9 mouse cellular contexts compared by ENCODE assay signal in the genomic region with DNA sequence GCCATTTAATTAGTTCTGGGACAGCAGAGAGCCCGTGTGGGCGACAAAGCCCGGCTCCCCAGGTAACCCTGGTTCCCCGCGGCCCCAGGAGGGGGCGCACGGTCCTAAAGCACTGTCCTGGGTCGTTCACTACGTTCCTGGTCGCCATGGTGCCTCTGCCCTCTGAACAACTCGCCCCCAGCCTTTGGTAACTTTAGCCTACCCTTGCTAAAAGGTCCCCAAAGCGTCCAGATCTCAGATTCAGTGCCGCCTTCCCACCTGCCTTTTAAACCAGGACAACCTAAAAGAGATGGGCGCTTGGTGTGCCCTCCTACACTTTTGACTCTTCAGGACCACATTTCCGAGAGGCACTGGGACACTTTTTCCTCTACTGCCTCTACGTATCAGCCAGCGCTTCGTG. TPM values are rescaled to one million over a fixed set of nuclear protein-coding genes. Genes with fewer than 3 reads are reported as not detected.
DNase-seq lines count a peak whose midpoint lies in the region; ATAC-seq and TF ChIP-seq lines count a peak whose summit lies in the region.
"Had no signal": no experiment of that assay in that cellular context is flagged by ENCODE, and none has a peak within 500 bp of the region (broad histone marks: within the 10 kb centered on the region; RNA-seq: fewer than 3 reads in every experiment).

No protein-coding gene starts in this region.

- H3K9me3 ChIP-seq in kidney, embryonic 15.5 days (replicated peaks) = no peaks in the 10 kb centered on the region
- H3K9me3 ChIP-seq in hindbrain, embryonic 10.5 days = no peaks in the 10 kb centered on the region

- peaks cover 94% of the 10 kb centered on the region for H3K27me3 ChIP-seq in kidney, embryonic 15.5 days
- H3K27me3 ChIP-seq in kidney, adult 2 months (replicated peaks; ENCODE audit: control insufficient read depth, insufficient read depth, low read length) = peaks cover 3% of the 10 kb centered on the region; the same call in 1 of the 2 replicates
- peaks cover 100% of the 10 kb centered on the region for H3K27me3 ChIP-seq in hindbrain, embryonic 10.5 days (ENCODE audit: insufficient read depth, poor library complexity, severe bottlenecking)

- peaks cover 16% of the 10 kb centered on the region for H3K4me1 ChIP-seq in kidney, embryonic 15.5 days
- no peaks in the 10 kb centered on the region for H3K4me1 ChIP-seq in kidney, adult 2 months (ENCODE audit: control insufficient read depth, insufficient read depth, low read length)
- H3K4me1 ChIP-seq in hindbrain, embryonic 10.5 days (replicated peaks) = peaks cover 22% of the 10 kb centered on the region

- no peaks in the 10 kb centered on the region for H3K36me3 ChIP-seq in kidney, embryonic 15.5 days
- H3K36me3 ChIP-seq in kidney, adult 2 months (ENCODE audit: control insufficient read depth, insufficient read depth, low read length) = no peaks in the 10 kb centered on the region
- no peaks in the 10 kb centered on the region for H3K36me3 ChIP-seq in hindbrain, embryonic 10.5 days

- TF ChIP-seq CTCF in kidney, adult 2 months (conservative IDR thresholded peaks at IDR 0.05; ENCODE audit: insufficient read depth, insufficient read length, low read depth, low read length) = no peak
- peak; percentile 57 for TF ChIP-seq CTCF in brain, embryonic 14.5 days (IDR thresholded peaks at IDR 0.05; ENCODE audit: borderline replicate concordance, extremely low read depth, insufficient read depth, insufficient read length)

- H3K9ac ChIP-seq in kidney, embryonic 15.5 days = no peak overlapping the region

- H3K4me2 ChIP-seq in kidney, embryonic 15.5 days = peak overlapping the region; percentile 43

- H3K4me3 ChIP-seq in kidney, embryonic 15.5 days (replicated peaks) = peak overlapping the region; percentile 16
- H3K4me3 ChIP-seq in kidney, adult 2 months (ENCODE audit: insufficient read depth, low read depth, low read length) = no peak overlapping the region
- H3K4me3 ChIP-seq in hindbrain, embryonic 10.5 days = peak overlapping the region; percentile 38

- WGBS in kidney, embryonic 15.5 days = under 1% methylated on average over 18 of the region's 18 CpGs
- WGBS in kidney, adult 2 months = 3% methylated on average over 18 of the region's 18 CpGs
- 1% methylated on average over 18 of the region's 18 CpGs for WGBS in hindbrain, embryonic 10.5 days

- no peak for ATAC-seq in kidney, embryonic 15.5 days (replicated peaks; ENCODE audit: low FRiP score)

- H3K27ac ChIP-seq in kidney, embryonic 15.5 days = no peak overlapping the region
- no peak overlapping the region for H3K27ac ChIP-seq in kidney, adult 2 months (ENCODE audit: insufficient read depth, low read depth, low read length)
- no peak overlapping the region; the same call in 1 of the 2 replicates for H3K27ac ChIP-seq in hindbrain, embryonic 10.5 days

- DNase-seq in kidney, adult 2 months = no peak
- peak; percentile 44 for DNase-seq in brain, embryonic 14.5 days (ENCODE audit: low read depth)
- no peak for DNase-seq in hindbrain, embryonic 10.5 days (ENCODE audit: low spot score)
- DNase-seq in neural tube, embryonic 10.5 days (ENCODE audit: extremely low spot score, low spot score) = peak; percentile 54
- DNase-seq in right cerebral cortex, postnatal 25 days = no peak
- DNase-seq in adrenal gland, adult 2 months = no peak
- no peak for DNase-seq in adrenal gland, postnatal 36 days

- no peak for TF ChIP-seq POLR2A in kidney, adult 2 months (IDR thresholded peaks at IDR 0.05; ENCODE audit: low read depth, low read length)
- TF ChIP-seq POLR2A in brain, embryonic 14.5 days (IDR thresholded peaks at IDR 0.05; ENCODE audit: borderline replicate concordance, extremely low read depth, insufficient read depth, insufficient read length, poor library complexity, severe bottlenecking) = no peak

RNA-seq across cellular contexts. Expression of a gene that starts 14.3 kb away (rescaled TPM):
- 0.13 TPM in 1 of 2 replicates, not detected in the other for polyA plus RNA-seq in kidney, embryonic 15.5 days (2015; fragmentation: Nextera tagmentation; extraction: Ambion mirVana)
- not detected in 2 replicates for polyA plus RNA-seq in kidney, adult 2 months (2012; rRNA removed)
- polyA plus RNA-seq in brain, embryonic 14.5 days (2012; rRNA removed) = 0.61 and 1.2 TPM in 2 replicates
- polyA plus RNA-seq in hindbrain, embryonic 10.5 days (2016; fragmentation: Nextera tagmentation; extraction: Ambion mirVana) = 6.1 and 16.5 TPM in 2 replicates
- not detected for total RNA-seq in adrenal gland, adult 2 months (2021)
- not detected in 2 replicates for polyA plus RNA-seq in adrenal gland, adult 2 months (2012; rRNA removed)
- not detected for total RNA-seq in adrenal gland, postnatal 36 days (2021)
- polyA plus RNA-seq: large intestine, adult 2 months had no signal

RNA-seq across cellular contexts. Expression of a gene that starts 59.9 kb away (rescaled TPM):
- polyA plus RNA-seq in kidney, embryonic 15.5 days (2015; fragmentation: Nextera tagmentation; extraction: Ambion mirVana) = 31.1 and 34.2 TPM in 2 replicates
- polyA plus RNA-seq in kidney, adult 2 months (2012; rRNA removed) = 45.1 and 48.6 TPM in 2 replicates
- polyA plus RNA-seq in brain, embryonic 14.5 days (2012; rRNA removed) = 7.0 and 7.4 TPM in 2 replicates
- 13.8 and 16.3 TPM in 2 replicates for polyA plus RNA-seq in hindbrain, embryonic 10.5 days (2016; fragmentation: Nextera tagmentation; extraction: Ambion mirVana)
- total RNA-seq in adrenal gland, adult 2 months (2021) = 10 to 100 TPM; 26.2 to 28.7 TPM
- polyA plus RNA-seq in adrenal gland, adult 2 months (2012; rRNA removed) = 10.4 and 14.3 TPM in 2 replicates
- 10 to 100 TPM; 24.0 to 32.7 TPM for total RNA-seq in adrenal gland, postnatal 36 days (2021)

Comparison
In these comparisons a context has a peak if more than half of its experiments do, and no peak if none do; other contexts are left out.
1. DNase-seq: peak in brain, embryonic 14.5 days (single experiment) and neural tube, embryonic 10.5 days (single experiment); none in kidney, adult 2 months (single experiment), hindbrain, embryonic 10.5 days (single experiment), right cerebral cortex, postnatal 25 days (single experiment), adrenal gland, adult 2 months (single experiment) and adrenal gland, postnatal 36 days (0 of 2).